Mouse (Mus musculus) heart, adult 2 months (tissue): ENCODE data around the gene Derl3. TPM values are rescaled to one million over a fixed set of nuclear protein-coding genes. Genes with fewer than 3 reads are reported as not detected.

Experiments used
- DNase-seq, 2 experiments: peaks; one replicate each; pipeline ENCODE4 v3.0.0; 2021
- H3K27ac ChIP-seq: fragments of 200-600 bp; 2 replicates; pipeline ENCODE4 v1.8.1; 2022
- H3K27me3 ChIP-seq: fragments of 200-500 bp; 2 replicates; pipeline ENCODE4 v1.6.1; 2012; ENCODE audit warnings: mild to moderate bottlenecking, low read length, inconsistent platforms, mixed read lengths; ENCODE audit not compliant: control insufficient read depth, insufficient read depth
- H3K36me3 ChIP-seq: fragments of 200-500 bp; 2 replicates; pipeline ENCODE4 v1.6.1; 2012; ENCODE audit warnings: low read length, inconsistent platforms; ENCODE audit not compliant: control insufficient read depth, insufficient read depth
- H3K4me1 ChIP-seq: fragments of 200-500 bp; 2 replicates; pipeline ENCODE4 v1.6.1; 2011; ENCODE audit warnings: low read length; ENCODE audit not compliant: control insufficient read depth, insufficient read depth
- H3K4me3 ChIP-seq: fragments of 200-600 bp; 2 replicates; pipeline ENCODE4 v1.8.1; 2022
- H3K79me2 ChIP-seq: fragments of 200-500 bp; replicated peaks from 2 replicates; pipeline ENCODE4 v1.6.1; 2012; ENCODE audit warnings: mild to moderate bottlenecking, inconsistent platforms, low read length, moderate library complexity, mixed read lengths; ENCODE audit not compliant: control insufficient read depth, insufficient read depth
- H3K9ac ChIP-seq: fragments of 200-500 bp; 2 replicates; pipeline ENCODE4 v1.6.1; 2012; ENCODE audit warnings: low read depth, mild to moderate bottlenecking, control low read depth, inconsistent platforms, low read length, mixed read lengths
- CTCF ChIP-seq: fragments of 200-600 bp; IDR thresholded peaks from 2 replicates; pipeline ENCODE4 v1.8.1; 2022; ENCODE audit warnings: antibody characterized with exemption, mild to moderate bottlenecking, moderate library complexity
- EP300 ChIP-seq: fragments of 200-500 bp; IDR thresholded peaks from 2 replicates; pipeline ENCODE4 v1.6.1; 2011; ENCODE audit warnings: low read depth, low read length, control low read depth; ENCODE audit not compliant: insufficient read depth
- POLR2A ChIP-seq: fragments of 200-500 bp; IDR thresholded peaks from 2 replicates; pipeline ENCODE4 v1.6.1; 2011; ENCODE audit warnings: mild to moderate bottlenecking, low read depth, low read length, control low read depth; ENCODE audit not compliant: insufficient read depth
- WGBS: fragments of 180-500 bp; shearing (Covaris S2); methylation state at CpG from one replicate; pipeline ENCODE4 v1.1.7; 2018; 5-methylcytosine and 5-hydroxymethylcytosine counted together
- intact Hi-C: fragments of 180-260 bp; cut with DNase I; formaldehyde crosslinking; loops from one replicate; pipeline ENCODE4 v1.15.1; 2025
- polyA plus RNA-seq: library from polyadenylated mRNA; depleted of rRNA; stranded (reverse); fragments of >200 nt; gene quantifications from 2 replicates; pipeline ENCODE4 v1.2.3, GENCODE M21; 2012
- total RNA-seq, 2 experiments: library from RNA; stranded (reverse); gene quantifications; 2 replicates each; pipeline ENCODE4 v1.2.3; 2021

Gene Derl3
- total and polyA plus RNA-seq, 3 experiments = 0.50 to 1.0 (median 0.65) TPM

DNA sequence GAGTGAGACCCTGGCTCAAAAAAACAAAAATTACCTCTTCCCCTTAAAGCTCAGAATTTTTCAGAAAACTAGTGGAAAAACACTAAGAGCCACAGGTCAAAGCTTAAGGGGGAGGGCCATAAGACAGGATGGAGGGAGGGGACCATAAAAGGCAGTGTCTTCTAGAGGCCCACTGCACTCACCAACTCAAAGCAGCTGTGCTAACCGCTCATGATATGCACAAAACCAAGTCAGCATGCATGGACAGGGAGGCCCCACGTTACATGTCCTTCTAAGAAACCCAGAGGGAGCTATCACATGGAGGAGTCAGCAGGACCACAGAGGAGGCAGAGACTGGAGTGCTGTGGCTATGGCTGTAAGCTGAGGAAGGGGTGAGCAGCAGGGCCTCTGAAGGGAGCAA, 17.5 kb downstream of the Derl3 start:
- Histone ChIP-seq H3K4me3 (no peak overlapping the region), H3K27ac (no peak overlapping the region; the same call in 1 of the 2 replicates), H3K4me1 (no peaks in the 10 kb centered on the region), H3K27me3 (no peaks in the 10 kb centered on the region), H3K9ac (no peak overlapping the region), H3K79me2 (no peaks in the 10 kb centered on the region), H3K36me3 (no peaks in the 10 kb centered on the region)
- 77% methylated on average over 2 of the region's 2 CpGs for WGBS
- no peak for DNase-seq
- intact Hi-C loops = no loop called here
- no peak for TF ChIP-seq POLR2A
- no peak for TF ChIP-seq EP300
- no peak for TF ChIP-seq CTCF

DNA sequence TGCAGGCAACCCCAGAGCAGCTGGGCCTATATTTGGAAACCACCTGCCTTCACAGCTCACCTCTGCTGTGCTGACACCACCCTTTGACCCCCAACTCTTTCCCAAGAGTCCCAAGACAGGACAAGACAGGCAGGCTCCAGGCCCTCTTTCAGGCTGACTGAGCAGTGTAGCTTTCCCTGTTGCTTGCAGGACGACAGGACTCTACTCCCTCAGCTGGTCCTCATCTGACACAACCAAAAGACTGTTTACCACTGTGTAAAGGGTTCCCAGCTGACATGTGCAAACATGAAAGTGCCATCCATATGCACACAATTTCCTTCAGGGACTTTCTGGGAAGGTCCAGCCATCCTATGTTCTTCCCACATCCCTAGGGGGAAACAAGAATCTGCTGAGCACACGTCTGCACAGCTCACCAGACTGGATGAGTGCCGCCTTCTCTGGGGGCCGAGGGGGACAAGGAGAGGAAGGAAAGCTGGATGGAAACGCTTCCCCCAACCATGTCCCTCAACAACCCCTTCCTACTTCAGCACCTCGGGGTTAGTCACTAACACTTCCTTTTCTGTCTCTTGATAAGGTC, 19.9 kb downstream of the Derl3 start:
- H3K9ac ChIP-seq = no peak overlapping the region
- TF ChIP-seq POLR2A (no peak), EP300 (no peak), CTCF (no peak)
- intact Hi-C loops = no loop called here
- 40% methylated on average over 6 of the region's 6 CpGs for WGBS
- no peak for DNase-seq
- H3K4me1 ChIP-seq = no peaks in the 10 kb centered on the region
- H3K36me3 ChIP-seq = no peaks in the 10 kb centered on the region
- no peak overlapping the region for H3K4me3 ChIP-seq
- H3K27ac ChIP-seq = no peak overlapping the region
- no peaks in the 10 kb centered on the region for H3K79me2 ChIP-seq
- H3K27me3 ChIP-seq = no peaks in the 10 kb centered on the region

DNA sequence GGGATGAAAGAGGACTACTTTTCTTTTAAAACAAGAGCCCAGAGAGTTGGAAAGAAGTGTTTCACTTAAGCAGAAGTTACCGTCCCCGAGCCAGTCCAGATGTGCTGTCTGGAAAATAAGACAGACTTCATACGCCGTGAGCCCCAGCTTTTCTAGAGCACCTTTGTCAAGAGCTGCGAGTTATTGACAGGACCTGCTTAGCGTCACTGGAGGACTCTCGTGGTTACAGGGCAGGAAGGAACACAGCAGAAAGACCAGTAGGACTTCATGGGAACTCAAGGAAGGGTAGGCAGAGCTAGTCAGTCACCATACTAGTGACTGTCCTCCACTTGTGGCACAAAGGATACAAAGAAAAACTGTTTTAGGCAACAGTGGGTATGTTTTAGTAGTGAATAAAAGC, 22.3 kb downstream of the Derl3 start:
- Histone ChIP-seq H3K27ac (no peak overlapping the region), H3K36me3 (no peaks in the 10 kb centered on the region), H3K27me3 (no peaks in the 10 kb centered on the region), H3K4me3 (no peak overlapping the region), H3K9ac (no peak overlapping the region), H3K79me2 (peaks cover 2% of the 10 kb centered on the region; the same call in 1 of the 2 replicates), H3K4me1 (peaks cover 1% of the 10 kb centered on the region)
- WGBS = 71% methylated on average over 7 of the region's 7 CpGs
- no peak for TF ChIP-seq CTCF
- no peak for TF ChIP-seq EP300
- TF ChIP-seq POLR2A = no peak
- intact Hi-C loops = no loop called here
- DNase-seq = no peak

DNA sequence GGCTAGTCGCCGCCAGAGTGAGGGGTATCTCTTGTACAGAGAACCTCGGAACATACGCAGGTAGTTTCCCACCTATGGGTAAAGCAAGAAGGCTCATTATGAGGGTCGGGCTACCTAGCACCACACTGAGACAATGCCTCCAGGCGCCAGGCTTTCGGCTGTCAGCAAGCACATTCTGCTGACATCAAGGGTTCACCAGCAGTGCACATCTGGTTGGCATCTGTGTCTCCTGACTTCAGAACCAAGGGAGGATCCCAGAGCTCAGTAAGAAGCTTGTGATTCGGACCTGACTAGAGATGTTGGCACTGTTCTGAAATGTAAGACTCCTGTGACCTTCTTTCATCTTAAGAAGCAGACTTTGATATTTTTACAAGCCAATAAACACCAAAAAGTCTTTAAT, 23.6 kb downstream of the Derl3 start:
- H3K4me1 ChIP-seq = peaks cover 3% of the 10 kb centered on the region
- no peak overlapping the region for H3K9ac ChIP-seq
- no peak for DNase-seq
- no peaks in the 10 kb centered on the region for H3K36me3 ChIP-seq
- intact Hi-C loops = no loop called here
- WGBS = 85% methylated on average over 8 of the region's 8 CpGs
- H3K79me2 ChIP-seq = peaks cover 2% of the 10 kb centered on the region
- no peak overlapping the region for H3K4me3 ChIP-seq
- no peaks in the 10 kb centered on the region for H3K27me3 ChIP-seq
- H3K27ac ChIP-seq = no peak overlapping the region
- no peak for TF ChIP-seq EP300
- no peak for TF ChIP-seq POLR2A
- no peak for TF ChIP-seq CTCF

DNA sequence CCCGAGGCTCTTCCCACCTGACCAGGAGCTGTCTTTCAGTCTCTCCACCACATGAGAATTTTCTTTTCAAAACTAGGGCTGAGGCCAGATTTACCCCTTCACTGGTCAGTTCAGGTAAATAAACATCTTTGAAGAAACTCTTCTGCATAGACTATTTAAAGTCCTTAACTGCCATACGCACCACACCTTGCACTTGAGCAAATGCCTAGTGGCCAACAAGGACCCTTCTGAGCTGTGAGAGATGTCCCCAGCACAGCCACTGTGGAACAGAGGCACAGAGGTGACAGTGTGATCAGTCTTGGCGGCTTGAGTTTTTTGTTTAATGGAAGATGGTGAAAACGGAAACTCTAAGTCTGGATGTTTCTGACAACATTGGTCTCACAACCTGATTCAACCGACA, 25.8 kb downstream of the Derl3 start:
- 87% methylated on average over 5 of the region's 5 CpGs for WGBS
- intact Hi-C loops = no loop called here
- Histone ChIP-seq H3K27ac (no peak overlapping the region), H3K79me2 (peaks cover 2% of the 10 kb centered on the region), H3K4me1 (peaks cover 5% of the 10 kb centered on the region), H3K9ac (no peak overlapping the region), H3K36me3 (no peaks in the 10 kb centered on the region), H3K4me3 (no peak overlapping the region), H3K27me3 (no peaks in the 10 kb centered on the region)
- TF ChIP-seq CTCF = no peak
- no peak for TF ChIP-seq POLR2A
- no peak for TF ChIP-seq EP300
- no peak for DNase-seq

DNA sequence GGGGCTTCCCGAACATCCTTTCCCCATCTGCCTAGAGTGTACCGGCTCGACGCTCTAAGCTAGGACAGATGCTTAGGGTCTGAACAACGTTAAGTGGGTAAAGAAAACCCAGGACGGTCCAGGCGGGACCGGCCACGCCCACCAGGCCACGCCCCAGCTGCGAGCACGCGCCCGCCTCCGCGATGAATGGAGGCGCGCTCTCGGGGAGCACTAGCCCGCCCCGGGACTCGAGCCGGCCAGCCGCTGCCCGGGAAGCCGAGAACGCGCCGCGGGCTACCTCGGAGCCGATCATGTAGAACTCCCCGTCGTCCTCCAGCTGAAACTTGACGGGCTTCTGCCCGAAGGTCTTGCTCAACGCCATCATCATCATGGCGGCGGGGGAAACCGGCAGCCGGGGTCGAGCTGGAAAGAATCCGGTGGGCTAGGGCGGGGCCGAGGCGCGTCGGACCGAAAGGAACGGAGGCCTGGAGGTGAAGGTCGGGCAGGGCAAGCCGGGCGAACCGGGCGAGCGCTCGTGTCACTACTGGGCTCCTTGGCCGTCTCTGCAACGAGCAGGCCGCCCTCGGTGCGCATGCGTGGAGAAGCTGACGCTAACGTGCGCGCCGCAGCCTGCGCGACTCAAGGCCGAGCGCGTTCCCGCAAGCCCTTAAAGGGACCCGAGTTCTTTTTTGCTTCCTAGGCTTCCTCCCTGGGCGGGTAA, 28.0 kb downstream of the Derl3 start, which contains the start of gene Smarcb1:
Gene Smarcb1, minus strand, starts transcription at position 592 of the 700 bp plus-strand sequence.
- WGBS = under 1% methylated on average over 76 of the region's 76 CpGs
- no peaks in the 10 kb centered on the region for H3K27me3 ChIP-seq
- peak within 1 kb of the TSS; percentile 92 for H3K9ac ChIP-seq
- peaks cover 5% of the 10 kb centered on the region for H3K4me1 ChIP-seq
- peaks cover 2% of the 10 kb centered on the region for H3K79me2 ChIP-seq
- intact Hi-C loops = loop anchor here (2.0 kb wide), 2 partner anchors 20 to 30 kb away; no protein-coding TSS in a partner anchor
- DNase-seq = peak; percentile 96 to 97
- H3K36me3 ChIP-seq = no peaks in the 10 kb centered on the region
- peak within 1 kb of the TSS; percentile 97 for H3K4me3 ChIP-seq
- TF ChIP-seq CTCF (no peak), EP300 (no peak), POLR2A (peak; percentile 56)
- peak within 1 kb of the TSS; percentile 91 for H3K27ac ChIP-seq
